Mouse (Mus musculus): ENCODE data around the gene Scyl1.

- TF ChIP-seq ZC3H11A (IDR thresholded peaks at IDR 0.05; ENCODE audit: low read depth, low read length) (no peak), EP300 (IDR thresholded peaks at IDR 0.05; ENCODE audit: low read depth in 1 of 2, low read length in 2 of 2) (no peak), TAL1 (IDR thresholded peaks at IDR 0.05; ENCODE audit: low read length) (no peak), MXI1 (IDR thresholded peaks at IDR 0.05; ENCODE audit: low read depth, low read length) (no peak), MAFK (IDR thresholded peaks at IDR 0.05; ENCODE audit: borderline replicate concordance, low read depth, low read length) (no peak), CTCF (IDR thresholded peaks at IDR 0.05 in 2 of 3, conservative IDR thresholded peaks at IDR 0.05 in 1 of 3; ENCODE audit: control insufficient read depth in 1 of 3, insufficient read depth in 1 of 3, low read depth in 2 of 3, low read length in 3 of 3, poor library complexity in 1 of 3, severe bottlenecking in 1 of 3) (no peak), CHD1 (IDR thresholded peaks at IDR 0.05; ENCODE audit: low read depth, low read length) (no peak), RAD21 (IDR thresholded peaks at IDR 0.05; ENCODE audit: low read depth, low read length) (no peak), USF1 (IDR thresholded peaks at IDR 0.05; ENCODE audit: low read depth, low read length) (no peak)
Observed at GRCm38 (mm10) chr19:5784958-5785577, 13.8 kb upstream of the Scyl1 start.
